Mouse (Mus musculus): Measurements from ENCODE around the gene Dgke.

DNA sequence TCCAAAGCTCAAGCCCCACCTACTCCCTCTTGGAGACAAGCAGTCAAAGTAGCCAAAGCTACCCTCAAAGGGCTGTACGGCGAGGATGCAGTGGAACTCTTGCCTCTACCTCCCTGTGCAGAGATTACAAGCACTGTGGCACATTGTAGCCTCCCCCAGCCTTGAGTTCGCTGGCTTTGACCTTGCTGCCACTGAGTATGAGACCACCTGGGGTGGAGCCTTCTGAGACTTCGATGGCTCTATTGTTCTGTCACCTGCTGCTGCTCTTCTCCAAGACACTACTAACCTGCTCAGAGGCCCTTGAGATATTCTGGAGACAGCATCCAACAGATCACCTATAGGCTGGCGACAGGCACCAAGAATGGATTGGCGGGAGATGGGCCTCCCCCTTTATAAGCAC, 36.1 kb downstream of the Dgke start:
- TF ChIP-seq CTCF (IDR thresholded peaks at IDR 0.05; ENCODE audit: low read depth, low read length) (no peak), TAL1 (conservative IDR thresholded peaks at IDR 0.05; ENCODE audit: low read depth, low read length) (no peak)

Measured in G1E (cell line).